Mouse (Mus musculus) liver, embryonic 18 days (tissue): ENCODE measurements around the gene Svop. TPM values are rescaled to one million over a fixed set of nuclear protein-coding genes. Genes with fewer than 3 reads are reported as not detected.

Experiments used
- polyA plus RNA-seq: library from polyadenylated mRNA; depleted of rRNA; stranded (reverse); fragments of >200 nt; gene quantifications from 2 replicates; pipeline ENCODE4 v1.2.3, GENCODE M21; 2012; rRNA removed

Gene Svop
- 0.02 TPM in 2 replicates for polyA plus RNA-seq

GRCm38 (mm10) chr5:114091057-114091807 lies at the start of gene Svop:
Gene Svop (minus strand): TSS chr5:114091570.

GRCm38 (mm10) chr5:114130211-114130605 lies 38.8 kb upstream of the Svop start, which contains the start of gene Ung:
Gene Ung (plus strand): TSS chr5:114130386.

GRCm38 (mm10) chr5:114127374-114128349 lies 36.3 kb upstream of the Svop start, which contains the start of gene Alkbh2:
Gene Alkbh2 (minus strand): TSS chr5:114128218.

GRCm38 (mm10) chr5:114065161-114065560 lies 26.2 kb downstream of the Svop start, which contains the start of gene Usp30:
Gene Usp30 (plus strand): TSS chr5:114065461.

GRCm38 (mm10) chr5:114003542-114003941 lies 87.8 kb downstream of the Svop start, which contains the start of gene Dao:
Gene Dao (plus strand): TSS chr5:114003703.

DNA sequence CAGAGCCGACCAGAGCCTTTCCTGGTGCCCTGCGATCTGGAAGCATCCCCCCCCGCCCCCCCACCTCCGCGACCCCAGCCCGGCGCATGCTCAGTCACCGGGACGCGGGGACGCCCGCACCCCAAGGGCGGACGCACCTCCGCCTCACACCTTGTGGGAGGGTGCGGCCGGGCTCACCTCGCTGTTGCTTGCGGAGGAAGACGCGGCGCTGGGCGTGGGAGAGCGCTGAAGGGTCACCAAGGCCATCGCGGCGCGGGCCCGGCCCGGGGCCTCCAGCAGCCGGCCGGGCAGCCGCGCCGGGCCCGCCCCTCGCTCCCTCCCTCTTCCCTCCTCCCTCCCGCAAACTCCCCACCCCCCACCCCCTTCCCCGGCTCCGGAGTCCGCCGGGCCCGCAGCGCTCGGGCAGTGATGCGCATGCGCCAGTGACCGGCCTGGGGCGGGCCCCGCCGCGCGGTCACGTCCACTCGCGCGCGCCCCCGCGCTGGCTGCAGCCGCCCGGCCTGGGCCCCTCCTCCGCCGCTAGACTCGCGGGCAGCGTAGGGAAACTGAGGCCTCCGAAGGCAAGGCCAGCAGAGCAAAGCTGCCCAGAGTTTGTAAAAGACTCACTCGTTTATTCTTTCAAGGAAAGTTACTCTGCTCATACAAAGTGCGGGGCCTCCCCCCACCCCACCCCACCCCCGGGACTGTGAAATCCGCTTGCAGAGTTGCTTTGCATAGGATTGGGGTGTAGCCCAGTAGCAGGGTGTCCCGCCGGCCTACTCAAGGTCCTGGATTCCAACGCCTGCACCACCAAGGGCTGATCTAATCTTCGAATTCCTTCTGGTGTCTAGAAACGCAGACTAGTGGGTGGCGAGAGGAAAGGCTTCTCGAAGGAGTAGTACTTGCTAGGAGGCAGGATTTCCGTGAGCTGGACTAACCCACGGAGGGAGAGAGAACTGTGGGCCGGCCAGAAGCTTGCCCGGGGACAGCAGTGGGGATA lies 97.6 kb downstream of the Svop start, which contains the start of gene Ssh1:
Ssh1 (minus strand) TSS at position 408 of the 979 bp plus-strand sequence.

Other genes starting within 250 kb of the Svop start
- gene Coro1c, start 182.8 kb downstream of the Svop start, polyA plus RNA-seq, result 25.0 and 27.4 TPM in 2 replicates
- 2.8 and 3.1 TPM in 2 replicates for gene Ssh1, start 97.7 kb downstream of the Svop start, polyA plus RNA-seq
- gene Dao, start 87.9 kb downstream of the Svop start, polyA plus RNA-seq, result 0.05 TPM in 1 of 2 replicates, not detected in the other
- gene Usp30, start 26.1 kb downstream of the Svop start, polyA plus RNA-seq, result 5.8 and 6.5 TPM in 2 replicates
- 6.4 TPM in 2 replicates for gene Alkbh2, start 36.6 kb upstream of the Svop start, polyA plus RNA-seq
- 7.1 and 8.7 TPM in 2 replicates for gene Ung, start 38.8 kb upstream of the Svop start, polyA plus RNA-seq
- 7.0 and 9.6 TPM in 2 replicates for gene Acacb, start 55.0 kb upstream of the Svop start, polyA plus RNA-seq
- not detected in 2 replicates for gene Foxn4, start 182.2 kb upstream of the Svop start, polyA plus RNA-seq
- 1.0 and 1.4 TPM in 2 replicates for gene Myo1h, start 197.6 kb upstream of the Svop start, polyA plus RNA-seq